Mouse (Mus musculus) heart, adult 2 months (tissue): Measurements from ENCODE around the gene Cdk11b. TPM values are rescaled to one million over a fixed set of nuclear protein-coding genes. Genes with fewer than 3 reads are reported as not detected.

Experiments
- DNase-seq, 2 experiments: peaks; one replicate each; pipeline ENCODE4 v3.0.0; 2021
- H3K27ac ChIP-seq: fragments of 200-600 bp; 2 replicates; pipeline ENCODE4 v1.8.1; 2022
- H3K27me3 ChIP-seq: fragments of 200-500 bp; 2 replicates; pipeline ENCODE4 v1.6.1; 2012; ENCODE audit warnings: mild to moderate bottlenecking, low read length, inconsistent platforms, mixed read lengths; ENCODE audit not compliant: control insufficient read depth, insufficient read depth
- H3K36me3 ChIP-seq: fragments of 200-500 bp; 2 replicates; pipeline ENCODE4 v1.6.1; 2012; ENCODE audit warnings: low read length, inconsistent platforms; ENCODE audit not compliant: control insufficient read depth, insufficient read depth
- H3K4me1 ChIP-seq: fragments of 200-500 bp; 2 replicates; pipeline ENCODE4 v1.6.1; 2011; ENCODE audit warnings: low read length; ENCODE audit not compliant: control insufficient read depth, insufficient read depth
- H3K4me3 ChIP-seq: fragments of 200-600 bp; 2 replicates; pipeline ENCODE4 v1.8.1; 2022
- H3K79me2 ChIP-seq: fragments of 200-500 bp; replicated peaks from 2 replicates; pipeline ENCODE4 v1.6.1; 2012; ENCODE audit warnings: mild to moderate bottlenecking, inconsistent platforms, low read length, moderate library complexity, mixed read lengths; ENCODE audit not compliant: control insufficient read depth, insufficient read depth
- H3K9ac ChIP-seq: fragments of 200-500 bp; 2 replicates; pipeline ENCODE4 v1.6.1; 2012; ENCODE audit warnings: low read depth, mild to moderate bottlenecking, control low read depth, inconsistent platforms, low read length, mixed read lengths
- CTCF ChIP-seq: fragments of 200-600 bp; IDR thresholded peaks from 2 replicates; pipeline ENCODE4 v1.8.1; 2022; ENCODE audit warnings: antibody characterized with exemption, mild to moderate bottlenecking, moderate library complexity
- EP300 ChIP-seq: fragments of 200-500 bp; IDR thresholded peaks from 2 replicates; pipeline ENCODE4 v1.6.1; 2011; ENCODE audit warnings: low read depth, low read length, control low read depth; ENCODE audit not compliant: insufficient read depth
- POLR2A ChIP-seq: fragments of 200-500 bp; IDR thresholded peaks from 2 replicates; pipeline ENCODE4 v1.6.1; 2011; ENCODE audit warnings: mild to moderate bottlenecking, low read depth, low read length, control low read depth; ENCODE audit not compliant: insufficient read depth
- WGBS: fragments of 180-500 bp; shearing (Covaris S2); methylation state at CpG from one replicate; pipeline ENCODE4 v1.1.7; 2018; 5-methylcytosine and 5-hydroxymethylcytosine counted together
- intact Hi-C: fragments of 180-260 bp; cut with DNase I; formaldehyde crosslinking; loops from one replicate; pipeline ENCODE4 v1.15.1; 2025
- polyA plus RNA-seq: library from polyadenylated mRNA; depleted of rRNA; stranded (reverse); fragments of >200 nt; gene quantifications from 2 replicates; pipeline ENCODE4 v1.2.3, GENCODE M21; 2012
- total RNA-seq, 2 experiments: library from RNA; stranded (reverse); gene quantifications; 2 replicates each; pipeline ENCODE4 v1.2.3; 2021

The Cdk11b gene
- total and polyA plus RNA-seq, 3 experiments, result 17.4 to 30.2 (median 29.3) TPM

GRCm38 (mm10) chr4:155606825-155607224 lies 17.8 kb upstream of the Cdk11b start:
- H3K4me1 ChIP-seq, result no peaks in the 10 kb centered on the region
- no peak overlapping the region for H3K9ac ChIP-seq
- no peaks in the 10 kb centered on the region for H3K27me3 ChIP-seq
- intact Hi-C loops, result no loop called here
- H3K36me3 ChIP-seq, result peaks cover 3% of the 10 kb centered on the region; the same call in 1 of the 2 replicates
- no peak overlapping the region for H3K27ac ChIP-seq
- 86% methylated on average over 2 of the region's 2 CpGs for WGBS
- no peaks in the 10 kb centered on the region for H3K79me2 ChIP-seq
- no peak for DNase-seq
- no peak overlapping the region for H3K4me3 ChIP-seq
- TF ChIP-seq CTCF (no peak), EP300 (no peak), POLR2A (no peak)

- Histone ChIP-seq H3K4me3 (no peak overlapping the region), H3K36me3 (0 out of 2 replicates have a peak, but pooled peaks cover 2% of the 10 kb centered on the region), H3K27ac (no peak overlapping the region), H3K4me1 (no peaks in the 10 kb centered on the region), H3K27me3 (no peaks in the 10 kb centered on the region), H3K9ac (no peak overlapping the region), H3K79me2 (no peaks in the 10 kb centered on the region)
- no peak for TF ChIP-seq CTCF
- TF ChIP-seq POLR2A, result no peak
- no peak for TF ChIP-seq EP300
- 88% methylated on average over 3 of the region's 3 CpGs for WGBS
- intact Hi-C loops, result no loop called here
- no peak for DNase-seq
Observed at GRCm38 (mm10) chr4:155611860-155612259, 12.8 kb upstream of the Cdk11b start.

GRCm38 (mm10) chr4:155613264-155613663 lies 11.4 kb upstream of the Cdk11b start:
- Histone ChIP-seq H3K36me3 (0 out of 2 replicates have a peak, but pooled peaks cover 2% of the 10 kb centered on the region), H3K27ac (no peak overlapping the region), H3K9ac (no peak overlapping the region), H3K4me3 (no peak overlapping the region), H3K79me2 (no peaks in the 10 kb centered on the region), H3K27me3 (no peaks in the 10 kb centered on the region), H3K4me1 (no peaks in the 10 kb centered on the region)
- WGBS, result 98% methylated on average over 3 of the region's 3 CpGs
- TF ChIP-seq EP300 (no peak), POLR2A (no peak)
- DNase-seq, result no peak
- intact Hi-C loops, result no loop called here

GRCm38 (mm10) chr4:155618321-155618720 lies 6.3 kb upstream of the Cdk11b start:
- TF ChIP-seq CTCF (no peak), EP300 (no peak), POLR2A (no peak)
- Histone ChIP-seq H3K9ac (no peak overlapping the region), H3K4me1 (no peaks in the 10 kb centered on the region), H3K27ac (no peak overlapping the region), H3K79me2 (no peaks in the 10 kb centered on the region), H3K27me3 (no peaks in the 10 kb centered on the region), H3K36me3 (no peaks in the 10 kb centered on the region), H3K4me3 (no peak overlapping the region)
- intact Hi-C loops, result no loop called here
- WGBS, result 80% methylated on average over 5 of the region's 5 CpGs
- no peak for DNase-seq

GRCm38 (mm10) chr4:155630267-155630666 lies 5.6 kb downstream of the Cdk11b start:
- intact Hi-C loops, result no loop called here
- Histone ChIP-seq H3K4me3 (no peak overlapping the region), H3K4me1 (no peaks in the 10 kb centered on the region), H3K79me2 (no peaks in the 10 kb centered on the region; the same call in 1 of the 2 replicates), H3K27ac (no peak overlapping the region), H3K27me3 (no peaks in the 10 kb centered on the region), H3K9ac (no peak overlapping the region), H3K36me3 (no peaks in the 10 kb centered on the region; the same call in 1 of the 2 replicates)
- 65% methylated on average over 6 of the region's 6 CpGs for WGBS
- DNase-seq, result no peak
- TF ChIP-seq EP300, result no peak
- no peak for TF ChIP-seq CTCF
- TF ChIP-seq POLR2A, result no peak

- Histone ChIP-seq H3K4me3 (no peak overlapping the region), H3K27ac (no peak overlapping the region), H3K9ac (no peak overlapping the region), H3K27me3 (no peaks in the 10 kb centered on the region), H3K79me2 (no peaks in the 10 kb centered on the region), H3K4me1 (no peaks in the 10 kb centered on the region; the same call in 1 of the 2 replicates), H3K36me3 (no peaks in the 10 kb centered on the region; the same call in 1 of the 2 replicates)
- DNase-seq, result no peak
- TF ChIP-seq EP300, result no peak
- no peak for TF ChIP-seq CTCF
- TF ChIP-seq POLR2A, result no peak
- intact Hi-C loops, result no loop called here
Observed at GRCm38 (mm10) chr4:155635766-155636499, 11.3 kb downstream of the Cdk11b start.
